Mouse (Mus musculus): ENCODE data around the gene Zfand6.

Zfand6 gene

DNA sequence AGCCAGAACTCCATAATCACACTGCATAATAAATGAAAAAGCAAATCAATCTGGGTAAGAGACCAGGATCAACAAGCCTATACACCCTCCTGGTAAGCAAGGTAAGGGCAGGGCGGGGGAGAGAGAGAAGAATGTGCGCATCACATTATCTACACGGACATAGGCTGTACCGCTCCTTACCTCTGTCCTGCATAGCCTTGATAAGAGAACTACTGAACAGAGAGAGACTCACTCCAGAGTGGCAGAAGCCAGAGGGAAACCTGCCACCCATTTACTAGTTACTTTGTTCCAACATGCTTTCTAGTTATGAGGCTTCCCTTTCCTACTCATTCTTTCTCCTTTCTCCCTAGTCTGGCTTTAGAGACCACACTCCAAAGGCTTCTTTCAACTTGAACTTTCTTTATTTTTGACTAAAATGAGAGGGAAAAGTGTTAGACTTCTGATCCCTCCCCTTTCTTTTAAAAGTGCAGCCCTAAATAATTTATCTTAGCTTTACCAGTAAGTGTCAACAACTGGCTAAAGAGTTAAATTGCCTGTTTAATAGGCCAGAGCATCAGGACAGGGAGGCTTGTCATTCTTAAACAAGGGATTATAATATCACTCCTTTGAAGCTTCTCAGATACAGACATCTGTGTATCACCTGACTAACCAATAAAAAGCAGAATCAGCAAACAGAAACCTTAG is 38.3 kb downstream of the Zfand6 start:
- DNase-seq (ENCODE audit: low spot score) = peak; percentile 87

DNA sequence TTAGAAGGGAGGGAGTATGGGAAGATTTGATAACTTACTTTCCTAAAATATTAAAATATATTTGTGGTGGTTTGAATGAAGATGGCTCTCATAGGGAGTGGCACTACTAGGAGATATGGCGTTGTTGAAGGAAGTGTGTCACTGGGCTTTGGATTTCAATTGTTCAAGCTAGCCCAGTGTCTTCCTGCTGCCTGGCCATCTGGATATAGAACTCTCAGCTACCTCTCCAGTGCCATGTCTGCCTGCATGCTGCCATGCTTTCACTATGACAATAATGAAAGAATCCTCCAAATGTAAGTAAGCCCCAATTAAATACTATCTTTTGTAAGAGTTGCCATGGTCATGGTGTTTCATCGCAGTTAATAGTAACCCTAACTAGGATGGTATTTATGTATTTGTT is 40.7 kb downstream of the Zfand6 start:
- no peak for DNase-seq (ENCODE audit: low spot score)

DNA sequence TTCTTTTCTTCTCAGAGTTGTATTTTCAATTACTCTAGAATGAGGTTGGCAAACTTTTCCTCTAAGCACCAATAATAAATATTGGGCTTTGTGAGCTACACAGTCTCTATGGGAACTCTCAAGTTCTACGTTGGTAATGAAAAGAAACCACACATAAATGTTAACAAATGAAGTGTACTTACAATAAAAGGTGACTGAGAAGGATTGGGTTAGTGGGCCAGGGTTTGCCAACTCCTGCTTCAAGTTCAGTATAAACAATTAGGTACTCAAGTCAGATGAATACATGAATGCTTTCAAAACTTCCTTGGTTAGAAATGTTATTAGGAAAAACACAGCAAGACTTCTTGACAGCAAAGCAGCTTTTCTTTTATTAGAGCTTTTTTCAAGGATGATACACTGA is 43.5 kb downstream of the Zfand6 start:
- no peak for DNase-seq (ENCODE audit: low spot score)

DNA sequence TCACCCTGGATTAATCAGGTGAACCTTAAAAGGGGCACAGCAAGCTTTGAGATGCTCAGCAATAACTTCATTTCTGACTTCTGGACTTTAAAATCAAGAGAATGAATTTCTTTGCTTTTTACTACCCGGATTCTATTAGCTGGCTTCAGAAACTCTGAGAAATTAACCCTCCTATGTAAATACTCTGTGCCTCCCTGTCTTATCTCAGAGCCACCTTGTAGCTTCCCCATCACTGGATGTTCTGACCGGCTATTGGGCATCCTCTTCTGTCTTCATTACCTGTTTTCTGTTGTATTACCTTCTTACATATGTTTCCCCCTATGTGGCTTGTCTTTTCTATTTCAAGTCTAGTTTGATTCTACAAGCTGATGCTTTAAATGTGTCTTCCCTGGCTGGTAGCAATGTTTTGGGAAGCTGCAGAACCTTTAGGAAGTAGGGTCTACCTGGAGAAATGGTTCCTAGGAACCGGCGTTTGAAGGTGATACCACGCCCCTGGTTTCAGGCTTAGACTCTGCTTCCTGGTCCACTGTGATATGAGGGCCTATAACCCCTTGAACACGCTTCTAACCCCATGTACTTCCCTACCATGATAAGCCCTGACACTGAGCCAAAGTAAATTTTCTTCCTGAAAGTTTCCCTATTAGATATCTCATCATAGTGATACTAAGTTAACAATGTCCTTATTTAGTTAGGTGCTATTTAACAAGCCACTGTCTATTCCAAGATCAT is 46.3 kb downstream of the Zfand6 start:
- no peak for DNase-seq (ENCODE audit: low spot score)

DNA sequence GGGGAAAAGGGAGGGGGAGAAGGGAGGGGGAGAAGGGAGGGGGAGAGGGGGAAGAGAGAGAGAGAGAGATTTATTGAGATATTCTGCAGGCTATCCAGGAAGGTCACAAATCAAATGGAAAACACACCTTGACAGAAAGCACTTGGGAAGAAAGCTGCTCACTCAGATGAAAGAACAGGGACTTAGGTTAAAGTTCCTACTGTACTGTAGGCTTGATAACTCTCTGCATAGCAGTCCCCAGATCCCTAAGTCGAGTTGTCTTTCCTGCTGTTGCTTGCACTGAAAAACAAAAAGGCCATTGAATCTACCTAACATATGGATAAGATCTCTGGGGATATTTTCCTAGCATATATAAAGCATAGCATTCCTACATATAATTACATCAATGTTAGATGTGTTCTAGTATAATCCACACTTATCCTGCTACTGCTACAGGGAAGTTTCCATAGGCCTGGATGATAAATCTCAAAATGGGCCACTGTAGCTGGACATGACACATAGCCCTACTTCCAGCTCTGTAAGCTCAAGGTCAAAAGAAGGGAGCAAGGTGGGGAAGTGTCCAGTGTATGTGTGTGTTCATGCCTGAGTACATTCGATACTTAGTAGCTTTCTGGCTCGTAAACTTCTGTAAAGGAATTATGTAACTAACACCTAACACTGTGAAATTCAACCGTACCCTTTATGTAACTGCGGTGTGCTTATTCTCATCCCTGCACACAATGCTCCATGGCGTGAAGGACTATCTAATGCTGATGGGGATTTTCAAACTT is 47.4 kb downstream of the Zfand6 start:
- DNase-seq (ENCODE audit: low spot score) = no peak

DNA sequence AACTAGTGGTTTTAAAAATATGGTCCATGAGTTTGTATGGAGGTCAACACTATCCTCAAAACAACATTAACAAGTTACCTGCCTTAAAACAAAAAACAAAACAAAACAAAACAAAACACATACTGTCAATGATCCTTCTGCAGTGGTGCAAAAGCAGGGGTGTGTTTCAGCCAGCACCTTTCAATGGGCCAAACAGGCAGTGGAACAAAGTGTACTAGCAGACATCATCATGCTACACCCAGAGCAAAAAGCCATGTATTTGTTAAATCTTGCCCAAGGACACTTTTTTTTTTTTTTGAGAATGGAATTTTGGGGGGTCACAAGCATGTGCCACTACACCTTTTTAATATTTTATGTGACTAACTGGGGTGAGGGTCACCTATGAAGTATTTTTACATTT is 52.8 kb downstream of the Zfand6 start:
- no peak for DNase-seq (ENCODE audit: low spot score)

DNA sequence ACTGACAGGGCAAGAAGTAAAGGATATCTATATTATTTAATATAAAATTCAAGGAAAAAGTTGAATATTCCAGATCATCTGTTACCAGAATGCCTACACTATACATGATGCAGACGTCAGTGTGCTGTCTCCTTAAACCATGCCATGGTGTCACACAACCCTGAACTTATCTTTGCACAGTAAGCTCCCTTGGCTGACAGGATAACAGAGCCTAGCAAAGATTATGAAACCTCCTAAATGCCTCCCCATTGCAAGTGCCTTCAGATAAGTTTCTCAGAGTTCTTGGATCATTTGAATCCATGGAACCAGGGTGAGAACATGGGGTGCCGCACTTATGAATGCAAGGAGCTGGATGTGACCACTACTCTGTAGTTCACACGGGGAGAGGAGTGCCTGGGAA is 57.9 kb downstream of the Zfand6 start:
- peak; percentile 80 for DNase-seq (ENCODE audit: low spot score)

DNA sequence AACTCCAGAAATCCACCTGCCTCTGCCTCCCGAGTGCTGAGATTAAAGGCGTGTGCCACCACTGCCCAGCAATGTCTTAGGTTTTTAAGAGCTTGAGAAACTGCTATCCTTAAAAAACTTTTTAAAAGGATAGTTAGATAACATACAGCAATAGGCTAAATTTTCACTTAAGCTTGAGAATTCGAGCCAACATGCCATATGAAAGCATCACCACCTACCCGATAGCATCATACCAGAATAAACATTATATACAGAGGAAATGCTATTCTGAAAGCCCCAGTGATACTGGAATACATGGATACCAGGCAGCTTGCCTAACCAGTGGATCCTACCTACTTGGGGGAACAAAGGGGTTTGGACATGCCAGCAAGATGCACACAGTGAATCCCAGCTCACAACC is 66.0 kb downstream of the Zfand6 start:
- DNase-seq (ENCODE audit: low spot score) = no peak

DNA sequence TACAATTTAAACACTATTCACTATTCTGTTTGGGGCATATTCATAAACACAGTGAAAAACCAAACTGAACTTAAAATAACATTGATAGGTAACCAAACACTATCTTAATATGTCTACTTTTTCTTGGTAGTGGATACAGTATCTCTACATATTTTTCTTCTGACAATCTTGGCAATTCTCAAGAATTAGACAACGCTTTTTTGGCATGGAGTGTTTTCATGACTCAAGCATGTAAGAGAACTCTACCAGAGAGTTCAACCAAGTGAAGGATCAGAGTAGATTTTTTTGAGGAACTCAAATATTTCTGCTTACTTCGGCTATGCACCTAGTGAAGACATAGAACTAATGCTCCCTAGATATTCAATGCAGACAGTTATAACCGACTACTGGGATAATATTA is 68.8 kb downstream of the Zfand6 start:
- no peak for DNase-seq (ENCODE audit: low spot score)

DNA sequence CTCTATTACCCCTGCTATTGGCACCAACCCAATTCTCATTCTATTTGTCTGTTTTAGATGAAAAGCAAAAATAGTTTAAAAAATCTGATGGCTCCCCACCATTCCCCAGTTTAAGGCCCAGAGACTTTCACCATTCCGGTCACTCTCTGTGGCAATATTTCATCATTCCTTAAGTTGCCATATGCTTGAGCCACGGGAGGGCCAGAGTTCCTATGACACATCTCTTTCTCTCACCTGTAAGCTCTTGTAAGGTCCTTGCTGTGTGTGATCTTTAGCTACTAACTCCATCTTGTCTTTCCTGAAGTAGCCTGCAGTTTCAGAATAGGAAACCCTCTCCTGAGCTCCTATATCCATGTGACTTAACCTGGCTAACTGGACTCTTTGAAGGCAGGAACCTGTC is 70.8 kb downstream of the Zfand6 start:
- DNase-seq (ENCODE audit: low spot score) = no peak

DNA sequence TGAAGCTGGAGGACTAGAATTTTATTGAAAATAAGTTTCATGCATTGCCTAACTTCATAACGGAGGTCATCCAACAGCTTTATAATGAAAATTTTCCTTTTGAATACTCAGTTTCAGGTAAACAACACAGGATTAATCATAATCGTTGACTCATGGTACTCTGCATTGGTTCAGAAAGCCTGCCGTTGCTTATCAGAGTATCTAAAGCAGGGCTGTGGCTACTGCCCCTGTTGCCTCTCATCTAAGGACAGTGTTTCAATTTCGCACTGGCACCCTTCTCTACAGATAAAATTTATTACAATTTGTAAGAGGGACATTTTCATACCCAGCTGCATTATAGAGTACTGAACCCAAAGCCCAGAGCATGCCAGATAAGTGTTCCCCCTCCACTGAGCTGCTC is 77.3 kb downstream of the Zfand6 start:
- DNase-seq (ENCODE audit: low spot score) = no peak

DNA sequence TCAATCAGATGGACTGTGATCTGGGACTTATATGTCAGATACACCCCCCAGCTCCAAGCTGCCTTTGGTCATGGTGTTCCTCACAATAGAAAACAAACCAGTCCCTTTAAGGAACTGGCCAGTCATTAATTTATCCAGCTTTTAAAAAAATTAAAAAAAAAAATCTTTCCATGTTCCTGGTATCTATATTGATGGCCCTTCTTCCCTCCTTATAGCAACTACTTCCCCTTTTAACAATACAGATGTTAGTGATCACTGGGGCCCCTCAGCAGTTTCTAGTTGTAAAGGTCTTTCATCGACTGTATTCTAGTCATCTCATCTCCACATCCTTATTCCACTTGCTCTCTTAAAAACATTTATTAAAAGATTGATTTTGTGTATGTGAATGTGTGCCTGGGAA is 78.2 kb downstream of the Zfand6 start:
- DNase-seq (ENCODE audit: low spot score) = no peak

DNA sequence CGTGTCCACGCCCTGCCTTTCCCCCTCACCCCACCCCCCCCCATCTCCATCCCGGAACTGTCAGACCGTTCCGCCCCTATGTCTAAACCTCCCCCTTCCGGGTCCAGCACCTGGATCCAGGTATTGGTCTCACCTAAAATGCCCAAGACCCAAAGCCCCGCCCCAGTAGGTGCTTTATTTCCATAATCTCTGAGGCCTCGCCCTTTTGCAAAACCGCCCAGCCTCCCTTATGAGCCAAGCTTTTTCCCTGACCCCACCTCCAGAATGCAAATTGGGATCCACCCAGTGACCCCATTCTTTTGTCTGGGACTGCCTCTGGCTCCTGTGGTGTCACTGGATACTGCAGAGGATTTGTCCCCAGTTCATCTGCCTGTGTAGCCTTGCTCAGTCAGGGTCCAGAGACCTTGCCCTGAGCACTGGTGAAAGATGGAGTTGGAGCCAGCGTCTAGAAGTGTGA is 83.4 kb downstream of the Zfand6 start, which contains the start of gene Fah:
Gene Fah (minus strand): TSS at position 430 of the 457 bp plus-strand sequence.
- DNase-seq (ENCODE audit: low spot score) = peak; percentile 46

DNA sequence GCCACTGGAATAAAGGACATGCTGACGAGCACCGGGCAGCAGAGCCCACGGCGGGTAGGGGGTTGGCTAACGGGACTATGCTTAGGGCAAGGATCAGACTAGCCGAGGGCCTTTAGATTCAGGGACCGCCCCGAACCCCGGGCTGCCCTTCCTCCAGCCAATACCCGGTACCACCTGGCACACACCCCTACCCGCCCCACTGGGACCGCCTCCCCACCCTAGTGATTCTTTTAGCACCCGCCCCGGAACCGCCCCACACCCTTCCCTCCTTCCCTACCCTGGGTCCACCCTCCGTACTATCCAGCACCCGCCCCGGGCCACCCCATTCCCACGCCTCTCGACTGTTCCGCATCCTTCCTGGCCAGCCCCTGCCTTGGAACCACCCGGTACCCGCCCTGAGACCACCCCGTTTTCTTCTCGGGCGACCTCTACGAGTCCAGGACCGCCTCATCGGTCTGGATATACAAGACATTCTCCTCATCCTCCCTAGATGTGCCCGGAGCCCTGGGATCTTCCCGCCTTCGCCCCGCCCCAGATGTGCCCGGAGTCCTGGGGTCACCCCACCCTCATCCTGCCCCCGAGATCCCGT is 84.0 kb downstream of the Zfand6 start:
- peak; percentile 73 for DNase-seq (ENCODE audit: low spot score)

DNA sequence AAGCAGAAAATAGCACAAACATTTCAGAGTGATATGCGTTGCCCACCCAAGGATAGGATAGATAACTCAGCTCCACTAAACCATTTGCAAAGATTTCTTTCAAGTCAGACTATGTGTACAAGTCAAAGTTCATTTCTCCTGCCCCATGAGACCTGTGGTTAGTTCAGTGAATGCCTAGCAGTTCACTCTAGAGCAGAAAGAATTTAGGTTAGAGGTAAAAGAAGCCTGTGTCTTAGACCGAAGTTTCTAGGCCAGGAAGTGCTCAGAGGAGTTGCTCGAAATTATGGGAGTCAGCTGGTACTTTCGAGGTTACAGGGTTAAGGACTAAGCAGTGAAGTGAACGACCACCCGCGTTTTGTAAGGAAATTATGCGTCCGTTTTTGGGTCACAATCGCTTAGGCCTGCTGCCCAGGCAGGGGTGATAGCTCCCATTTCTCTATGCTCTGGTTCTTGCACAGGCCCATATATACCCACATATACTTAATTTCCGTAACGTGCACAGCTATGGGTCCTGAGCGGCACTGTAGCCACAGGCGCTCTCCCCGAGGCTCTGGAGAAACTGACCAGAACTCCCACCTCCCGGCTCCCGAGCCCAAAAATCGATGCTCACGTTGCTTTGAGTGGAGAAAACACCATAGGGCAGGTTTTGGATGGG is 84.6 kb downstream of the Zfand6 start:
- no peak for DNase-seq (ENCODE audit: low spot score)

DNA sequence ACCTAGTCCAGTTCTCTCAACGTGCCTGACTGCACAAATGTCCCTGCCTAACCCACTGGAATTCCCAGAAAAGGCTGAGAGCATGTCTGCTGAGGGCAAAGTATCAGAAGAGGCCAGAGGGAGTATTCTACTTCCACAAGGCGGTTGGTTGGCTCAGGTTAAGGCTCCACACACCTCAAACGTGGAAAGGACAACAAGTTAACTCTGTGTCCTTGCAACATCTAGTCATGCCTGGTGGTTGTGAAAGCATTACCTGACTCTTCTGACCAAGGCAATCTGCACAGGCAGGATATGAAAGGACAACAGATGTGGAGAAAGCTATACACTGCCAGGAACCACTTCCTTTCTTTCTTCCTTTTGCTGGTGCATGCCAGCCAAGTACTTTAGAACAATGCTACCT is 85.3 kb downstream of the Zfand6 start:
- DNase-seq (ENCODE audit: low spot score) = no peak

DNA sequence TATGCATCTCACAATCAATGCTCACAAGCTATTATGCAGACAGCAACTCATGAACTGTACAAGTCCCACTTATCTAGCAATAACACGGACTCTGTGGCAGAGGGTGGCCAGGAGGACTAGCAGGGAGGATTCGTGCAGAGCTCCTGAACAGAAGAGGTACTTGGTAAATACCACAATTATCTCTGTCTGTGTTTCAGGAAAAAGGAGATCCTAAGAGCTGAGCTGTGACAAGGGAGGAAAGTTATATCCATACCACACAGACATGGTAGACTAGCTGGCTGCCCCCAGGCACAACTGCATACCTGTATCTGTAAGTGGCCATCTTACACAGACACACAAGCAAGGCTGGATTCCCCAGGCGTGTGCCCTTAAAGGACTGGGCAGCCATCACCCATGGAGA is 88.4 kb downstream of the Zfand6 start:
- DNase-seq (ENCODE audit: low spot score) = no peak

DNA sequence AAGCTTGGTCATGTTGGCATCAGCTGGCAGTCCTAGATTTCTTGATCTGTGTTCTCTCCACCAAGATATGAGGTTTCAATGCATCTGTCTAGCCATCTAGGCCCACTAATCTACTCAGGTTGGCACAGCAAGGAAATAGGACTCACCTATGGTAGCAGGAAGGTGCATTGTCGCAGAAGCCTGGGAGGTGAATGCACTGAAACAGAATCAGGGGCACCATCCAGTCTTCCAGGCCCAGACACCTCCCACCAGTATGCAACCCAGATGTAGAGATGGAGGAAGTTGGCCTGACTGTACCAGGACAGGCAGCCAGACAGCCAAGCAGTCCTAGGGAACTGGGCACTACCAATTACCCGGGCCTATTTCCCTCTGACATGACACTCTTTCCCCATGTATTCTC is 89.1 kb downstream of the Zfand6 start:
- DNase-seq (ENCODE audit: low spot score) = no peak

DNA sequence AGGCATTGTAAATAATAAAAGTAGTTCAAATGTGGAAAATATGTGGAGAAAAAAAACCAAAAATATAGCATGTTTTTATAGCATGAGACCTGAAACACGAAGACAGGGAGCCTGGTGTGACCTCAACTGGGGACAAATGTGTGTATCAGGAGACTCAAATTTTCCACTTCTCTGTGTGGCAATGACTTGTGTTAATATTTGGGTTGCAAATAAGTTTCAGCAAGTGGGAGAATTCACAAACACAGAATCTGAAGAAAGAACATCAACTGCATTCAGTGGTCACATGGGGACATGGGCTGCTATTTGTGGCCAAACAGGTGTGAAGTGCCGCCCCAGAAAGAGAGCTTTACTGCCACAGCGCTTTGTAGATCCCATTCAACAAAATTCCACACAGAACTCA is 93.1 kb downstream of the Zfand6 start:
- no peak for DNase-seq (ENCODE audit: low spot score)

DNA sequence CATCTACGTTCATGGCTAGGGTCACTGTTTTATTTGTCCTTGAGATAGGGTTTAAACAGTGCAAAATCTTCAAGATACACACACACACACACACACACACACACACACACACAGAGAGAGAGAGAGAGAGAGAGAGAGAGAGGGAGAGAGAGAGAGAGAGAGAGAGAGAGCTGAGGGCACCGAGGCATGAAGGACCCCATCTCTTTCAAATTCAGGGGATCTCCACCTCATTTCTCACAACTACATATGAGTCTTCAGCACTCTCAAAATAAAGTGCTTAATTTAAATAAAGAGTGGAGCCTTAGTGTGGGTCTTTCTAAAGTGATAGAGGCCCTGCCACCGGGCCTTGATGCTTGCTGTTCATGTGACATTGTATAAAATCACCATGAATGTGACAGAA is 93.8 kb downstream of the Zfand6 start:
- DNase-seq (ENCODE audit: low spot score) = no peak

DNA sequence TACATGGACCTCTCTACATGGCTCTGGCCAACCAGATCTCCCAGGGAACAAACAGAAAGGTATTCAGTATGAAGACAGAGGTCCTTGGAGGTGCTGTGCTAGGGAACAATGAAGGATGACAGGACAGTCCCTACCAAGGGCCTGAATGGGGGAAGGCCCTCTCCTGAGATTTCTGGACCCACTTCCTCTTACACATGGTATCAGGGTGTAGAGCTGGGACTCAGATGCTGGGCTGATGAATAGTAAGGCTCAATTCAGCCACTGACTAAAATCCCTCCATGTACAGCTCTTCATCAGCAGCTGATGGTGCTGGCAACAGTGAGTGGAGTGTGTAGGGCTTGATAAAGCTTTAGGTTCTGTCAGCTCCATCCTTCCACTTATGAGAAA is 94.8 kb downstream of the Zfand6 start:
- no peak for DNase-seq (ENCODE audit: low spot score)

All from c-Kit-positive CD71-positive TER-119-positive erythroid progenitor cells, embryonic 14.5 days (primary cell).